Mouse (Mus musculus): ENCODE results near the gene Col8a2. TPM values are rescaled to one million over a fixed set of nuclear protein-coding genes. Genes with fewer than 3 reads are reported as not detected.

Gene Col8a2
- total RNA-seq, 2 experiments from 2014 or later = 0.52 to 0.95 TPM

DNA sequence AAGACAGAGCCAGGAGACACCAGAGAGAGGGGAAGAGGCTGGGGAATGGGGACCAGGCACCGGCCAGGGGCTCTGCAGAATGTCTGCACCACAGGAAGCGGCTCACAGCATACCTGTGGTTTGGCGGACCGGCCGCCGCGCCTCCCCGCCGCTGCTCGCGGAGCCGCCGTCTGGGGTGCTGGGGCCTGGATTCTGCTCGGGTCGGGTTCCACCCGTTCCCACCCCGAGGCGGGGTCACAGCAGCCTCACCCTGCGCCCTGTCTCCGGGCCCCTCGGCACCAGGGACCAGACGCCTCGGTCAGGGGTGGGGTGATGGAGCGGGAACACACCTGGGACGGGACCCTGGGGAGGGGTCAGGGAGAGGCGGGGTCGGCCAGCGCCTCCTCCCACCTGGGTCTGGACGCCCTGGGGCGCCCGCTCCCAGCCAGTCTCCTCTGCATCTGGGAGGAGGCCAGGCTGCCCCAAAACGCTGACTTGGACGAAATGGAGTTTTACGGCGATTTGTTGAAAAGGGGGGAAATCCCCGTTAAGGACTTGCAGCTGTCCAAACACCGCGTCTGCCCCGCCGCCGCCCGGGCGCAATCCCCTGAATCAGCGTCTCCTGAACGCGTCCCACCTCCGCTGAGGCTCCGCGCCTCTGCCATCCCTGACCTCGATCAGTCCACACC lies 14.5 kb downstream of the Col8a2 start:
- no peak for DNase-seq

DNA sequence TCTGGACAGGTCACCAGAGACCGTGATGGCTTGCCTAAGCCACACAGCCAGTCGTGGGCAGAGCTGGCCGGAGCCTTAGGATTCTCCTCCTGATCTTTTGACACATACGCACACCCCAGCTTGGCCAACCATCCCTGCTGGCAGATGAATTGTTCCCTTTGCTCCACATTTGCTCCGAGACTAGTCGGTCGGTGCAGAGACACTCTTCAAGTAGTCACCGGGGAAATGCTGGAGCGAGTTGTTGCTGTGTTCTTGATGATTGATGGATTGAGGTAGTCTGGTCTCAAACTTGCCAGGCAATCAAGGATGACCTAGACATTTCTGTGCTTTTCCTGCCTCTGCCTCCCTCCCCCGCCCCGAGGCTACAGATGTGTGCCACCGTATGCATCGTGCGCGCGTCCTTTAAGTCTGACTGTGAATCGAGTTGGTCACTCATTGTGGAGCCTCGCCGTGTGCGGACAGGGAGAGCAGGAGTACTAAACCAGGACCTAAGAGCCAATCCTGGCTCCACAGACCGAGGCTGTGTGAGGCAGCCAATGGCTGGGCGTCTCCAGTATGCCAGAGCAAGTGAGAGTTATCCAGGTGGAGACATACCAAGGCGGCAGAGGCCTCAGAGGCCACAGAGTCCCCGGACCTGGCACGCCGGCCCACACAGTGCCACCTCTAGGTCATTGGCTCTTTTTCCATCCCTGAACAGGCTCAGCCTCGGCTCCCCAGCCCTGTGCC lies 15.2 kb downstream of the Col8a2 start:
- no peak for DNase-seq

DNA sequence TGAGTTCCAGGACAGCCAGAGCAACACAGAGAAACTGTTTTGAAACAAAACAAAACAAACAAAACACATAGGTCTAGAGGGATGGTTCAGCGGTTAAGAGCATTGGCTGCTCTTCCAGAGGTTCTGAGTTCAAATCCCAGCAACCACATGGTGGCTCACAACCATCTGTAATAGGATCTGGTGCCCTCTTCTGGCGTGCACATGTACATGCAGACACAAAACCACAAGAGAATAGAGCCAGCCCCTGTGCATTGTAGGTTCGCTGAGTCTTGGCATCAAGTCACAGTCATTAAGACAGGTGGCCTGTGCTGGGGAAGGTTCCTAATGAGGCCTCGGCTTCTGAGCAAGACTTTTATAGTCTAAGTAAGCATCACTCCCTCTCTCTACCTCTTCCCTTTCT lies 17.3 kb downstream of the Col8a2 start:
- no peak for DNase-seq

DNA sequence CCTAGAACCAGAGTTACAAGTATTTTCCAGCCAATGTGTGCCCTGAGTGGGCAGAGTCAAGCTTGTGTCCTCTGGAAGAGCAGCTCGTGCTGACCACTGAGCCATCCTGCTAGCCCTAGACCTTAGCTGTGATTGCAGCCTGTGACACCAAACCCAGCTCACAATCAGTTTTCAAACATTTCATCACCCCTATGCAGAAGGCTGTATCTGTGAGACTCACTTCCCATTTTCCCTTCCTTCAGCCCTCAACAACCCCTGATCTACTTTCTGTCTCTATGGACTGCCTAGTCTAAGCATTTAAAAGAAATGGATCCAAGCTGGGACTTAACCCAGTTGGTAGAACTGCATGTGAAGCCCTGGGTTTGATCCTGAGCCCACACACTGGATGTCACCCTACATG lies 18.8 kb downstream of the Col8a2 start:
- DNase-seq = no peak

DNA sequence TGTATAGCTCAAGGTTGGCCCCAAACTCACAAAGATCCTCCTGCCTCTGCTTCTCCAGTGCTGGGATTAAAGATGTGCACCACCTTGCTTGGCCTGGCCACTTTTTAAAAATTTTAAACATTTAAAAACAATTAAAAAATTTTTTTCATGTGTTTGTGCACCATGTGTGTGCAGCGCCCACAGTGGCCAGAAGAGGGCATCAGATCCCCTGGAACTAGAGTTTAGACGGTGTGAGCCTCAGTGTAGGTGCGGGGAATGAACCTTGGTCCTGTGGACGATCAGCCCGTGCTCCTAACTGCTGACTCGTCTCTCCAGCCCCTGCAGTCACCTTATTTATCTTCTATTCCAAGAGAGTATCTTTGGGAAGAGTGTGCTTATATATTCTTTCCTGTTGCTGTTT lies 19.5 kb downstream of the Col8a2 start:
- DNase-seq = no peak

DNA sequence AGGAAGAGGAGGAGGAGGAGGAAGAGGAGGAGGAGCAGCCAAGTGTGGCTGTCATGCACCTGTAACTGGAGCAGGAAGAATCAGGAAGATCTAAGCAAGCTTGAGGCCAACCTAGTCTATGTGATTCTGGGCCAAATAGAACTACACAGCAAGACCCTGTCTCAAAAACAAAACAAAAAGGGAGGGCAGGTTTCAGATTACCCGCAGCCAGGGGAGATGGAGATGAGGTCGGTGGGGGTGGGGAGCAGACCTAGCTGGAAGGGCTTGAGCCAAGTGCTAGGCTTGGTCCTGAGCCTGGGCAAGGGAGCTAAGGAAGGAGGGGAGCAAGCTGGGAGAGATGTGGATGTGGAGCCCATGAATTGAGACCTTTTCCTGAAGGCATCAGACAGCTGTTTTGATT lies 20.2 kb downstream of the Col8a2 start:
- DNase-seq = no peak

DNA sequence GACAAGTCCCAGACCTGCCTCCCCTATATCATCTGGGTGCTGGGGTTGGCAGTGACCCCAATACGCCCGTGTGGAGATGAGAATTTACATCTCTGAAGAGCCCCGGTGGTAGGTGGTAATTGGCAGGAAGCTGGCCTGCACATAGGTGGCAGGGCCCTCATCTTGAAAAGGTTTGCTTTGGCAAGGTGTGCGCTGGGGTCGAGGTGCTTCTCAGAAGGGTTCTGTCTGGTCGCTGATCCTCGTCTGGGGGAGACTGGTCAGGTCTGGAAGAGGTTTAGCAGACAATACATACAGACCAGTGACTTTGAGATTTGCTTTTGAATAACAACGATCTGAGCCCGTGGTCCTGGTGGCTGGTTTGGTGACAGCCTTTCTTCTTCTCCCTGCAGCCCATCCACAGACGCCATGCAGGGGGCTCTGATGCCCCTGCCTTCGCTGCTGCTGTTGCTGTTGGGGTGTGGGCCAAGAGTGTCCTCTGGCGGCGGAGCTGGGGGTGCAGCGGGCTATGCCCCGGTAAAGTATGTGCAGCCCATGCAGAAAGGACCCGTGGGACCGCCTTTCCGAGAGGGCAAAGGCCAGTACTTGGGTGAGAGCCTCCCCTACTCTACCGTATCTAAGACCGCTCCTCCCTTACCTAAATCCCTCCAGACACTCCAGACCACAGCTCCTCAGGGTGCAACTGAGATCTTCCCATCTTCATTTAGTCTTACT lies 22.8 kb downstream of the Col8a2 start:
- peak in 1 of 2 experiments; percentile 1 for DNase-seq

DNA sequence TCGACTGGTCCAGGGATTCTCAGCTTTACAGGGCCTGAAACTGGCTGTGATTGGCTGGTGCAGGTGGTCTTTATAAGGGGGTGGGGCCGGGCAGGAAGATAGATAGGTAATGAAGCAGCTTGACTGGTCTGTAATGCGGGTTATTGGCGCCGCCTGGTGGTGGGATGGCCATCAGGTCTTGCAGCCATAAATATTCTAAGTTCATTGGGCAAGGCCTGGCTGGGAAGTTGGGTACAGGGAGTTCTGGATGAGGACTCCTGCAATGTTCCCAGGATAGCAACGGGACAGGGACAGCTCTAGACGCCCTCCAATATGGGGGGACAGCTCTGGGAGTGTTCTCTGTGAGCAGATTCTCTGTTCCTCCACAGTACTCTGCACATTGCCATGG lies 23.3 kb downstream of the Col8a2 start:
- DNase-seq = peak; percentile 79 to 95

DNA sequence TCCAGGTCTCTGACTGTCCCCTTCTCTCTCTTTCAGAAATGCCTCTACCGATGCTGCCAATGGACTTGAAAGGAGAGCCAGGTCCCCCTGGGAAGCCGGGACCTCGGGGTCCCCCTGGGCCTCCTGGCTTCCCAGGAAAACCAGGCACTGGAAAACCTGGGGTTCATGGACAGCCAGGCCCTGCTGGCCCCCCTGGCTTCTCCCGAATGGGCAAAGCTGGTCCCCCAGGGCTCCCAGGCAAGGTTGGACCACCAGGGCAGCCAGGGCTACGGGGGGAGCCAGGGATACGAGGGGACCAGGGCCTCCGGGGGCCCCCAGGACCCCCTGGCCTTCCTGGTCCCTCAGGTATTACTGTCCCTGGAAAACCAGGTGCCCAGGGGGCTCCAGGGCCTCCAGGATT lies 23.8 kb downstream of the Col8a2 start:
- no peak for DNase-seq

DNA sequence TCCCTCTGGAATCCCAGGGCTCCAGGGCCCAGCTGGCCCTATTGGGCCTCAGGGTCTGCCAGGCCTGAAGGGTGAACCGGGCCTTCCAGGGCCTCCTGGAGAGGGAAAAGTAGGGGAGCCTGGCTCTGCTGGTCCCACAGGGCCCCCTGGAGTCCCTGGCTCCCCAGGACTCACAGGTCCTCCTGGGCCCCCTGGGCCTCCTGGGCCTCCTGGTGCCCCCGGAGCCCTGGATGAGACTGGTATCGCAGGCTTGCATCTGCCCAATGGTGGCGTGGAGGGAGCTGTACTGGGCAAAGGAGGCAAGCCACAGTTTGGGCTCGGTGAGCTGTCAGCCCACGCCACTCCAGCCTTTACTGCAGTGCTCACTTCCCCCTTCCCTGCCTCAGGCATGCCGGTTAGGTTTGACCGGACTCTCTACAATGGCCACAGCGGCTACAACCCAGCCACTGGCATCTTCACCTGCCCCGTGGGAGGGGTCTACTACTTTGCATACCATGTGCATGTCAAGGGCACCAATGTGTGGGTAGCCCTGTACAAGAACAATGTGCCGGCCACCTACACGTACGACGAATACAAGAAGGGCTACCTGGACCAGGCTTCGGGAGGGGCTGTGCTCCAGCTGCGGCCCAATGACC lies 25.1 kb downstream of the Col8a2 start:
- DNase-seq = no peak

DNA sequence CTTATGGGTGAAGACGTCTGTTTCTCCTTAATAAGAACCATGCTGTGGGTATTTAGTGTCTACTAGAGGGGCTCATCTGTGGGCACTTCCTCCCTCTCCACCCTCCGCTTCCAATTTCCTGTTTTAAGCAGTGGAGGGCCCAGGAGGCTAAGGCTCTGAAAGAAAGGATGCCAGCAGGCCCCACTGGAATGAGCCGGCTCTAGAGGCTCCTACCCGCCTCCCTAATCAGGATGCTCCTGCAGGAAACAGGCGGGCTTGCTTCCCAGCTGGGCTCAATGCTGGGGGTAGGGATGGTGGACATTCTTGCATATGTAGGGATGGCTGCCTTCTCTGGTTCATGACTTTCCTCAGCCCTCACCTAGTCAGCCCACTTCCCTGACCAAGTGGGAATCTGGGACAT lies 26.6 kb downstream of the Col8a2 start:
- no peak for DNase-seq

DNA sequence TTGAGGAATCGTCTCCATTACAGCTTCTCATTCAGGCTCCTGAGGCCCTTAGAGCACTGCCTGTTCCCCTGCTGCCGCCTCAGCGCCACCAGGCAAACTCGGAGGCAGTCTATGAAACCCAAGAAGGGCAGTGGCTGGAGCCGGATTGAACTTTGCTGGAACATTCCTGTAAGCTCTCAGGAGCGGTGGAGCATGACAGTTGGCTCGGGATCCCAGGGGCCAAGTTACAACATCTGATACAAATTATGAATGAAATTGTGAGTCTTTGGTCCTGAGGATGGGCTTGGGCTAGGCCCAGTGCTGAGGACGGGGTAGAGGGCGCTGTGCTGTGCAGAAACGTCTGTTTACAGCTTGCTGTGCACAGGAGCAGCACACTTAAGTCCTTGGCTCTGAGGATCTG lies 27.8 kb downstream of the Col8a2 start:
- peak in 1 of 2 experiments; percentile 3 for DNase-seq

DNA sequence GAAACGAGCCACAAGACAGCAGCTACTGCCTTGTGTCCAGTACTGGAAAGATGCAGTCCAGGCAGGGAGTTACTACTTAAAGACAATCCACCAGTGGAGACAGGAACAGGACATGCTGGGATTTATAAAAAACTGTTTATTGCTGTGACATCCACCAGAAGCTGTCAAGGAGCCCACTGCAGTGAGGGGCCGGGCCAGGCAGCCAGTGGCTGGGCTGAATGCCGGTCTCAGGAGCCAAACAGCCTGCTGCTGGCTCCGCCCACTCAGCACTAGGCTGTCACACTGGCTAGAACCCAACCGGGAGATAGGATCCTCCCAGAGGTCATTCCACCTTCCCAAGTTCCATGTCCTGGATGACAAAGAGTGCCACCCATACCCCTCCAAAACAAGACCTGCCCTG lies 29.3 kb downstream of the Col8a2 start:
- peak; percentile 42 to 58 for DNase-seq

DNA sequence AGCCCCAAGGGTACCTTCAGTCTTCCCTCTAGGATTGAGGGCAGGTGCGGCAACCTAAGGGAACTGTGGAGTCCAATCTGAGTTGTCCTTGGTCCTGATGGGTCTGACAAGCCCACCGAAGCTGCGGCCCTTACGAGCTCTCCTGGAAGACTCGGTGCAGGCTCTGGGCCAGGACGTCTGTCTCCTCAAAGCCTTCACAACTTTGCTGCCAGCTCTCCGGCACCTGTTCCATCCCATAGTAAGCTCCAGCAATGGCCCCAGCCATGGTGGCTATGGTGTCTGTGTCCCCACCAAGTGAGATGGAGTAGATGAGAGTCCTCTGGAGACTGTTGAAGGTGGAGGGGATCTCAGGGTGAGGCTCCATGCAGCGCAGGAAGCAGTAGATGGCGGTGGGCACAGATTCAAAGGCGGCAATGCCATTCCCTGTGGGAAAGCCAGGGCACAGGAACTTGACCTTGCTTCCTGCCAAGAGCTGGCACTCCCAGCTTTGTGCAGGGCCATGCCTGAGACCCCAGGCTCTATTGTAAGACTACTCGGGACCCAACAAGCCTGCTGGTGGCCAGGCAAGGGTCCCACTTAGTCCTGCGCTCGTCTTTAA lies 29.9 kb downstream of the Col8a2 start:
- no peak for DNase-seq

DNA sequence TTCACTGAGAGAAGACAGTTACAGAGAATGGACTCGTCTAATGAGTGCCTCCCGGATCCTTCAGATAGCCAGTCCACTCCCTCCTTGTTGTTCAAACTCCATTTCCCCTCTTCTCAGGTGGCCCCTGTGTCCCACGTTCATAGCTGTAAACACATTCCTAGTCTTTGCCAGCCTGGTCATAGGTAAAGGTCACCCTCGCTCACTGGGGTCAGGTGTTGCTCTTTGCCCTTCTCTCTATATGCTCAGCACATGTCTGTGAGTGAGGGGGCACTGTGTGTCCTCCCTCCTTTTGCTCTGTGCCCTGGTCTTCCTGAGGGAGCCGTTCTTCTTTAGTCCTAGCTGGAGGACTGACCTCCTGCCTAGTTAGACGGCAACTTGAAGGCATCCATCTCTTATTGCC lies 33.2 kb downstream of the Col8a2 start:
- no peak for DNase-seq

DNA sequence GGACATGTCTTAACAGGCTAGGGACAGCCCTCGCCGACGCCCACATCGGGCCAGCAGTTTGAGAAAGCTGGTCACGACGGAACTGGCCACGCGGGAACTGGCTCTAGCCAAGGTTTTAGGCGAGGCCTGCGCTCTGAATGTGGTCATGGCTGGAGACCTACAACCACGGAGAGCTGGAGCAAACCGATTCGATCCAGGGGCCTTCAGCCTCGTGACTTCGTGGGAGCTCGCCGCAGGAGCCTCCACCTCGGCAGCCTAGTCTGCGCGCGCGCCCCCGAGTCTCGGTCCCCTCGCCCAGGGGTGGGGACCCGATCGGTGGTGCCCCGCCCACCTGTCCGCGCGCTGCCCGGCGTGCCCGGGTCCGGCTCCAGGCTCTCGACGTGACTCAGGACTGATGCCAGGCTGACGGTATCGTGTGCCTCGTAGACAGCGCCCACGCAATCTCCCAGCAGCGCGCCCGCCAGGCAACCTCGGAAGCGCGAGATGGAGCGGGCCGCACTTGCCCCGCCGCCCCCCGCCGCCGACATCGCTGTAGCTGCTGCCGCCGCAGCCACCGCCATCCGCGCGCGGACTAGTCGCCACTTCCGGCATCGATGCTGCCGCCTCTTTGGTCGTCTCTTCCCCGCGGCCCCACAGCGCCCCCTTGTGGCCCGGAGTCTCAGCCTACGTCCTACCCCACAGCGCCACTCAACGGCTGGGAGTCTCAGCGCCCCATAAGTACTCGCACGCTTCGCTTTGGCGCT lies 34.7 kb downstream of the Col8a2 start, which contains the start of gene Adprhl2:
Adprhl2 (minus strand) TSS at position 593 of the 743 bp plus-strand sequence.
- peak; percentile 96 to 99 for DNase-seq

DNA sequence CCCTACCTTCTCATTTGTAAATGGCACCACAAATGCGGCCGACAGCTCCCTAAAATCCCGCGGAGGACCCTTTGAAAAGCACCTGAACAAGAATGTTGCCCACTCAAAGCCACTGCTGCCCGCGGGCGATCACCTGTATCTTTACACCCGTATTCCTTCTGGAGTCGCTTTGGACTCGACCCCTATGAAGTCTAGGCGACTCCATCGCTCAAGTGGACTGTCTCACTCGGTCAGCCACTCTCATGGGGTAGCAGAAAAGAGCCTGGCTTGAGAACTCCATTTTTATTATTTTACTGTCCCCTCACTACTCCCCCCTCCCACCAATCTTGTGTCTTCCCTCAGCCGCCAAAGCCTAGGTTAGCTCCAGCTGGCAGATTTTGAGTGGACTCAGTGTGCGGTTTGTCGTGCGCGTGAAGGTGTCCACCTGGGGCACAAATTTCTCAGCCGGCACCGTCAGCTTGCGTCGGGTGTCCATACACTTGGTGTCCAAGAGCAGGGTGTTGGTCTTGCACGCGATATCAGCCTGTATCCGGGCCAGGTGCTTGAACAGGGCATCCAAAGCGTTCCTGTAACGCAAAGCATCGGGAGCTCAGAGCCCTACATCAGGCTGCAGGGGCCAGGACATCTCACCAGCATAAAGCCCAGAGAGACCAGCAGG lies 35.4 kb downstream of the Col8a2 start:
- no peak for DNase-seq

DNA sequence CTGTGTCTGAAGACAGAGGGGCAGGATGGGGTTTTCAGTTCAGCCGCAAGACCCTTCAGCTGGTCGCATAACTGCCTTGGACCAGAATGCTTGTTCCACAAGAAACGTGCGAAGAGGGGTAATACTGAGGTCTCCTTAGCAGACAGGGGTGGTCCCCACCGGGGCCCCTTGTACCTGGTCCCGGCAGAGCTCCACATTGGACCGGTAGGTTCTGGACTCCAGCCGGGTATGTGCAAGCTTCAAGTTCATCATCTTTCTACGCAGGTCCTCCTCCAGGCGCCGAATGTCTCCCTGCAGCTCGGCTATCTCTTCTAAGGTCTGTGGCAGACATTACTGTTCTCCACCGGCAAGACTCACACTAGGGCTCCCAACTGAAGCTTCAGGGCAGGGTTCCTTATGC lies 36.1 kb downstream of the Col8a2 start:
- no peak for DNase-seq

DNA sequence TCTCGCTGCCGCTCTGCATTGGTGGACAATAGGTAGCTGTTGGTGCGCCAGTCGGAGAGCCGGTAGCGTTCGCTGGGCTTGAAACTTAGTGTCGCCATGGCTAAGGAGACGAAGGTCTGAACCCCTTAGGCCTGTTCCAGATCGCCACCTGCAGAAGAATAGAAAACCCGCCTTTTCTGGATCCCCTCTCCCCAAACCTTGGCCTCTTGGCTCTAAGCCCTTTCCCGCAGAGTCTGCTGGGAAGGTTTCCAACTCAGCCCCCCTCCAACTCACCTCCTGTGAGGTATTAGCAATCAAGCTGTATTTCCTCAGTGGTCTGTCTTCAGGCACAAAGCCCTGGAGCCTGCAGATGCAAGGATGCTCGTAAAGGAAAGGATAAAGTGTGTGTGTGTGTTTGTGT lies 38.3 kb downstream of the Col8a2 start:
- peak in 1 of 2 experiments; percentile 2 for DNase-seq

DNA sequence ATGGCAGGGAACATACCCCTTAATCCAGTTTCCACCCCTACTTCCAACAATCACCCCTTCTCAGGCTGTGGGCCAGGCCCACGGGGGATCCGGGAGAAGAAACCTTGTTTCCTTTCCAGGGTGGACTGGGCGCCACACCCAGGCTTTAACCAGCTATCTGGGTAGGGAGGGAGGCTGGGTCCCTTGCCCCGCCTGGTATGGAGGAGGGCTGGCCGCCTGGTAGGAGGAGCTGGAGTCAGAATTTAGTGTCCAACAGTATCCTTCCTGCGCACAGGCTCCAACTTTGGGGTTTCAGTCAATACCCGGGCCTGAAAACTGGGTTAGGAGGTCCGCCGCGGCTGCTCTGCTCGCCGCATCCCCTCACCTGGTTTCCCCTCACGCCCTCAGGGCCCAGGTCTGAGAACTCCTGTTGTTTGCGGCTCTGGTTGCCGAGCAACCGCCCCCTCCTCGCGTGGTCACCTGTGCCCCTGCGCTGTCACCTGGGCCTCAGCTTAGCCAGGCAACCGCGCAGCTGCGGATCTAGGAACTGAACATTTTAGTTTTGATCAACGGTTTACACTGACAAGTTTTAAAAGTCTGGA lies 38.8 kb downstream of the Col8a2 start, which contains the start of gene Tekt2:
Tekt2 (minus strand) TSS at position 408 of the 581 bp plus-strand sequence.
- peak in 1 of 2 experiments; percentile 8 for DNase-seq

DNA sequence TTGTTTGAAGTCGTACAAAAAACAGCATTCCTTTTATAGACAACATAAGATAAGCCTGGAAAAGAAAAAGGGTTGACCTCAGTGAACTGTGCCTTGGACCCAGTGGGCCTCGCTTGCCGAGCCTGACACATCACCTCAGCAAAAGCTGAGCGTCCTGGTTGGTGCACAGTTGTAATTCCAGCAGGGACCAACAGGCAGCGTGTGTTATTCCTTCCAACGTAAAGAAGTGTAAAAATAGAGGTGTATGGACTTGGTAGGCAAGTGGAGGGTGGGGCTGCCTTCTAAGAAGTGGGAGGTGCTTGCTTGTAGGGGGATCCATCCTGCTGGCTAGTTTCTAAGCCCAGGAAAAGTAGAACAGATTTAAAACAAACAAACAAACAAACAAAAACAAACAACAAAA lies 39.4 kb downstream of the Col8a2 start:
- DNase-seq = no peak
